Mouse (Mus musculus): ENCODE results near the gene Chuk.

Gene Chuk

GRCm38 (mm10) chr19:44107661-44108521 is 611 bp upstream of the Chuk start:
- no peak for DNase-seq (ENCODE audit: extremely low read depth, insufficient read length, low spot score)

GRCm38 (mm10) chr19:44104393-44104792 is 2.9 kb downstream of the Chuk start:
- DNase-seq (ENCODE audit: extremely low read depth, insufficient read length, low spot score), result no peak

- no peak for DNase-seq (ENCODE audit: extremely low read depth, insufficient read length, low spot score)
Observed at GRCm38 (mm10) chr19:44103001-44103400, 4.3 kb downstream of the Chuk start.

- no peak for DNase-seq (ENCODE audit: extremely low read depth, insufficient read length, low spot score)
Observed at GRCm38 (mm10) chr19:44100840-44101239, 6.4 kb downstream of the Chuk start.

- no peak for DNase-seq (ENCODE audit: extremely low read depth, insufficient read length, low spot score)
Observed at GRCm38 (mm10) chr19:44086278-44086677, 21.0 kb downstream of the Chuk start.

GRCm38 (mm10) chr19:44080920-44081319 is 26.4 kb downstream of the Chuk start:
- no peak for DNase-seq (ENCODE audit: extremely low read depth, insufficient read length, low spot score)

GRCm38 (mm10) chr19:44080023-44080422 is 27.3 kb downstream of the Chuk start:
- DNase-seq (ENCODE audit: extremely low read depth, insufficient read length, low spot score), result no peak

- DNase-seq (ENCODE audit: extremely low read depth, insufficient read length, low spot score), result no peak
Observed at GRCm38 (mm10) chr19:44077024-44077423, 30.3 kb downstream of the Chuk start.

- DNase-seq (ENCODE audit: extremely low read depth, insufficient read length, low spot score), result no peak
Observed at GRCm38 (mm10) chr19:44076457-44076856, 30.8 kb downstream of the Chuk start.

- DNase-seq (ENCODE audit: extremely low read depth, insufficient read length, low spot score), result no peak
Observed at GRCm38 (mm10) chr19:44074986-44075385, 32.3 kb downstream of the Chuk start.

- DNase-seq (ENCODE audit: extremely low read depth, insufficient read length, low spot score), result no peak
Observed at GRCm38 (mm10) chr19:44071166-44071565, 36.1 kb downstream of the Chuk start.

- DNase-seq (ENCODE audit: extremely low read depth, insufficient read length, low spot score), result no peak
Observed at GRCm38 (mm10) chr19:44069914-44070232, 37.4 kb downstream of the Chuk start.

GRCm38 (mm10) chr19:44069121-44069913 is 38.0 kb downstream of the Chuk start, which contains the start of gene Erlin1:
Gene Erlin1 (minus strand): TSS chr19:44069785.
- peak; percentile 89 for DNase-seq (ENCODE audit: extremely low read depth, insufficient read length, low spot score)

- DNase-seq (ENCODE audit: extremely low read depth, insufficient read length, low spot score), result no peak
Observed at GRCm38 (mm10) chr19:44068232-44068631, 39.0 kb downstream of the Chuk start.

- DNase-seq (ENCODE audit: extremely low read depth, insufficient read length, low spot score), result no peak
Observed at GRCm38 (mm10) chr19:44067323-44068049, 39.8 kb downstream of the Chuk start.

- DNase-seq (ENCODE audit: extremely low read depth, insufficient read length, low spot score), result no peak
Observed at GRCm38 (mm10) chr19:44064734-44065133, 42.5 kb downstream of the Chuk start.

GRCm38 (mm10) chr19:44063773-44064172 is 43.5 kb downstream of the Chuk start:
- DNase-seq (ENCODE audit: extremely low read depth, insufficient read length, low spot score), result no peak

GRCm38 (mm10) chr19:44060226-44060625 is 47.1 kb downstream of the Chuk start:
- no peak for DNase-seq (ENCODE audit: extremely low read depth, insufficient read length, low spot score)

GRCm38 (mm10) chr19:44055173-44055826 is 52.0 kb downstream of the Chuk start:
- DNase-seq (ENCODE audit: extremely low read depth, insufficient read length, low spot score), result no peak

- DNase-seq (ENCODE audit: extremely low read depth, insufficient read length, low spot score), result no peak
Observed at GRCm38 (mm10) chr19:44050388-44050787, 56.9 kb downstream of the Chuk start.

GRCm38 (mm10) chr19:44049282-44049681 is 58.0 kb downstream of the Chuk start:
- DNase-seq (ENCODE audit: extremely low read depth, insufficient read length, low spot score), result no peak
